In the genomic region with DNA sequence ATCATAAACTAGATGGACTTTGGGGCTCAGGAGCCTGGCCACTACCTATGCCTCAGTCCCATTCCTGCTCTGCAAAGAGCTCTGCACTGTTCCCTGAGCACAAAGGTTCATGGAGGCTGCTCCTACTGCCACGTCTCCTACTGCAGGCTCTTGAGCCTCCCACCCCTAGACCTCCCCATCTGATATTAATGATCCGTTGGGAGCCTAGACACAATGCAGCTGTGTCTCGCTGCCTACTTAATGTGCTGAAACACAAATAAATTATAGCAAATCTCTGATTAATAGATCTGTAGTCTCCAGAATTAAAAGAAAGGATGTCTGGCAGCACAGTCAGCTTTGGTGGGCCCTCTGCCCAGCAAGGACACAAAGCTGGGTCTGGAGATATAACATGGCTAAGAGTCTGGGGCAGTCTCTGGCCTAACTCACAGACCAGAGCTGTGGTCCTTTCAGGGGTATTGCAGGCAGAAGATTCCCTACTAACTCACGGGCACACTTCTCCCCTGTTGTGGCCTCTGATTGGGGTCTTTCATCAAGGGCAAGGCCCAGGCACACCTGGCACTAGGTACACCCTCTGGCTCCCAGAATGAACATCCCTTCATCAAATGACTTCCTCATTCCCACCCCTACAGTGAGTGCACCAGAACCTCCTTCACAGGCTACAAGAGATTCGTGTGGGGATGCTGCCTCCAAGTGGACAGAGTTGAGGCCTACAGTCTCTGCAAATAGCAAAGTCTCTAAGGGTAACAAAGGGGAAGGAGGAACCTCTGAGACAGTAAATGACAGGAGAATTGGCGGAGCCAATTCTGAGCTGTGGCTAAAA, we compare ENCODE assay signal across 8 mouse cellular contexts. TPM values are rescaled to one million over a fixed set of nuclear protein-coding genes. Genes with fewer than 3 reads are reported as not detected.
DNase-seq lines count a peak whose midpoint lies in the region; ATAC-seq and TF ChIP-seq lines count a peak whose summit lies in the region.

No protein-coding gene starts in this region.

- H3K4me2 ChIP-seq in forebrain, embryonic 13.5 days = no peak overlapping the region
- H3K4me2 ChIP-seq in lung, embryonic 14.5 days = no peak overlapping the region

- peak; percentile 81 to 99 (median 86) for TF ChIP-seq CTCF in MEL (IDR thresholded peaks at IDR 0.05 in 2 of 3, conservative IDR thresholded peaks at IDR 0.05 in 1 of 3; ENCODE audit: control insufficient read depth in 1 of 3, insufficient read depth in 1 of 3, low read depth in 2 of 3, low read length in 3 of 3, poor library complexity in 1 of 3, severe bottlenecking in 1 of 3)
- TF ChIP-seq CTCF in layer of hippocampus, adult 2 months (conservative IDR thresholded peaks at IDR 0.05) = peak; percentile 95
- TF ChIP-seq CTCF in lung, embryonic 14.5 days (IDR thresholded peaks at IDR 0.05; ENCODE audit: low read depth) = peak; percentile 88

- WGBS in forebrain, embryonic 13.5 days = 53% methylated on average over 6 of the region's 6 CpGs
- 48% methylated on average over 6 of the region's 6 CpGs for WGBS in lung, embryonic 14.5 days

- peaks cover 0 to 3% of the 10 kb centered on the region in 2 experiments; a peak in 2 of 4 replicates for H3K36me3 ChIP-seq in MEL (ENCODE audit: control insufficient read depth in 1 of 2, insufficient read depth in 2 of 2, low read length in 2 of 2)
- H3K36me3 ChIP-seq in forebrain, embryonic 13.5 days (ENCODE audit: poor library complexity, severe bottlenecking) = peaks cover 53% of the 10 kb centered on the region
- H3K36me3 ChIP-seq in lung, embryonic 14.5 days (ENCODE audit: insufficient read depth) = peaks cover 33% of the 10 kb centered on the region

- peak; percentile 91 for DNase-seq in MEL (ENCODE audit: low read depth, low spot score)
- peak; percentile 85 for DNase-seq in heart, postnatal 4 days
- DNase-seq in layer of hippocampus, adult 2 months (ENCODE audit: low spot score in 2 of 2) = peak; percentile 75 to 80
- peak; percentile 89 for DNase-seq in lung, embryonic 14.5 days
- DNase-seq in ovary, adult 18-20 months (ENCODE audit: low spot score) = peak; percentile 37
- DNase-seq in thymus, adult 18-20 months = peak; percentile 26 to 38

- no peak overlapping the region for H3K9ac ChIP-seq in MEL (ENCODE audit: control insufficient read depth, low read depth, low read length, poor library complexity, severe bottlenecking)
- peak overlapping the region; percentile 19; the same call in 1 of the 2 replicates for H3K9ac ChIP-seq in forebrain, embryonic 13.5 days
- no peak overlapping the region for H3K9ac ChIP-seq in lung, embryonic 14.5 days

- no peaks in the 10 kb centered on the region for H3K79me2 ChIP-seq in MEL (ENCODE audit: control insufficient read depth, insufficient read depth, low read length, poor library complexity)

- no peaks in the 10 kb centered on the region for H3K9me3 ChIP-seq in MEL (replicated peaks; ENCODE audit: insufficient read depth, low read length)
- no peaks in the 10 kb centered on the region for H3K9me3 ChIP-seq in forebrain, embryonic 13.5 days (replicated peaks)
- H3K9me3 ChIP-seq in lung, embryonic 14.5 days (ENCODE audit: low read depth, low read length) = no peaks in the 10 kb centered on the region

- TF ChIP-seq RAD21 in MEL (IDR thresholded peaks at IDR 0.05; ENCODE audit: low read depth, low read length) = peak; percentile 98

- no peaks in the 10 kb centered on the region for H3K27me3 ChIP-seq in MEL (ENCODE audit: control insufficient read depth in 1 of 2, insufficient read depth in 2 of 2, low read length in 2 of 2)
- H3K27me3 ChIP-seq in forebrain, embryonic 13.5 days = no peaks in the 10 kb centered on the region
- H3K27me3 ChIP-seq in lung, embryonic 14.5 days (ENCODE audit: insufficient read depth, low read length) = no peaks in the 10 kb centered on the region

- no peak overlapping the region for H3K27ac ChIP-seq in MEL (ENCODE audit: control insufficient read depth, low read depth, low read length)
- H3K27ac ChIP-seq in forebrain, embryonic 13.5 days = peak overlapping the region; percentile 1; the same call in 1 of the 2 replicates
- no peak overlapping the region for H3K27ac ChIP-seq in layer of hippocampus, adult 2 months
- H3K27ac ChIP-seq in lung, embryonic 14.5 days (ENCODE audit: low read depth) = no peak overlapping the region

- TF ChIP-seq EP300 in MEL (IDR thresholded peaks at IDR 0.05; ENCODE audit: low read depth in 1 of 2, low read length in 2 of 2) = no peak

- no peak overlapping the region for H3K4me3 ChIP-seq in MEL (ENCODE audit: control insufficient read depth in 1 of 2, insufficient read depth in 1 of 2, low read depth in 2 of 2, low read length in 2 of 2)
- no peak overlapping the region for H3K4me3 ChIP-seq in forebrain, embryonic 13.5 days
- H3K4me3 ChIP-seq in layer of hippocampus, adult 2 months = no peak overlapping the region
- H3K4me3 ChIP-seq in lung, embryonic 14.5 days (ENCODE audit: low read depth, low read length) = no peak overlapping the region

- peak; percentile 73 for ATAC-seq in cerebellum, adult (ENCODE audit: insufficient number of reproducible peaks, low FRiP score, low TSS enrichment)
- ATAC-seq in forebrain, embryonic 13.5 days = peak; percentile 91
- ATAC-seq in lung, embryonic 14.5 days (ENCODE audit: insufficient read depth) = peak; percentile 81

- no peaks in the 10 kb centered on the region for H3K4me1 ChIP-seq in MEL (ENCODE audit: control insufficient read depth in 1 of 2, insufficient read depth in 2 of 2, low read length in 2 of 2)
- no peaks in the 10 kb centered on the region for H3K4me1 ChIP-seq in forebrain, embryonic 13.5 days
- H3K4me1 ChIP-seq in lung, embryonic 14.5 days (ENCODE audit: insufficient read depth) = no peaks in the 10 kb centered on the region

- no peak for TF ChIP-seq POLR2A in MEL (IDR thresholded peaks at IDR 0.05; ENCODE audit: control insufficient read depth in 1 of 2, insufficient read depth in 1 of 2, low read depth in 1 of 2, low read length in 2 of 2, poor library complexity in 1 of 2)

TF ChIP-seq in MEL, 35 proteins besides CTCF, POLR2A, EP300 and RAD21 (continues in another document):
- TF ChIP-seq KAT2A (conservative IDR thresholded peaks at IDR 0.05; ENCODE audit: low read depth, low read length) = no peak
- peak; percentile 85 for TF ChIP-seq SMC3 (IDR thresholded peaks at IDR 0.05; ENCODE audit: low read depth, low read length)
- TF ChIP-seq E2F4 (IDR thresholded peaks at IDR 0.05; ENCODE audit: borderline replicate concordance, low read depth, low read length) = no peak
- TF ChIP-seq MYB (IDR thresholded peaks at IDR 0.05; ENCODE audit: low read depth, low read length) = no peak
- TF ChIP-seq ZC3H11A (IDR thresholded peaks at IDR 0.05; ENCODE audit: low read depth, low read length) = peak; percentile 74
- TF ChIP-seq MAZ (IDR thresholded peaks at IDR 0.05; ENCODE audit: low read depth, low read length) = 0 out of 2 replicates have a peak, but pooled peaks have one; percentile 21
- peak; percentile 60 for TF ChIP-seq ELF1 (IDR thresholded peaks at IDR 0.05; ENCODE audit: low read depth, low read length)
- TF ChIP-seq TBP (IDR thresholded peaks at IDR 0.05; ENCODE audit: low read depth, low read length) = 0 out of 2 replicates have a peak, but pooled peaks have one; percentile 34
- TF ChIP-seq SIN3A (IDR thresholded peaks at IDR 0.05; ENCODE audit: low read length) = peak; percentile 60; the same call in 1 of the 2 replicates

RNA-seq across cellular contexts. Expression of gene Chid1, which starts 14.7 kb away (rescaled TPM):
- 36.1 and 36.3 TPM in 2 replicates for total RNA-seq in MEL (2012; rRNA removed)
- polyA plus RNA-seq in MEL (2012; ENCODE audit: insufficient read depth in 1 of 2, insufficient read length in 2 of 2, low read depth in 1 of 2, low replicate concordance in 2 of 2, missing spikeins in 1 of 2) = 10 to 100 TPM in 1 of 2 experiments, not detected in 1; 46.7 TPM
- 24.3 and 31.8 TPM in 2 replicates for polyA plus RNA-seq in forebrain, embryonic 13.5 days (2015; fragmentation: Nextera tagmentation; extraction: Ambion mirVana)
- total RNA-seq in heart, postnatal 4 days (2021) = 10 to 100 TPM; 36.5 to 36.6 TPM
- 10 to 100 TPM; 83.1 to 85.1 TPM for total RNA-seq in layer of hippocampus, adult 2 months (2021)
- 33.0 and 35.9 TPM in 2 replicates for polyA plus RNA-seq in lung, embryonic 14.5 days (2014; fragmentation: Nextera tagmentation; extraction: Ambion mirVana)

RNA-seq across cellular contexts. Expression of gene Ap2a2, which starts 37.0 kb away (rescaled TPM):
- 59.5 and 60.6 TPM in 2 replicates for total RNA-seq in MEL (2012; rRNA removed)
- 10 to 100 TPM; 34.7 to 67.9 TPM for polyA plus RNA-seq in MEL (2012; ENCODE audit: insufficient read depth in 1 of 2, insufficient read length in 2 of 2, low read depth in 1 of 2, low replicate concordance in 2 of 2, missing spikeins in 1 of 2)
- 83.2 and 93.1 TPM in 2 replicates for polyA plus RNA-seq in forebrain, embryonic 13.5 days (2015; fragmentation: Nextera tagmentation; extraction: Ambion mirVana)
- total RNA-seq in heart, postnatal 4 days (2021) = 10 to 100 TPM; 61.1 to 61.4 TPM
- total RNA-seq in layer of hippocampus, adult 2 months (2021) = 100 to 1,000 TPM; 226 to 243 TPM
- 63.1 and 67.6 TPM in 2 replicates for polyA plus RNA-seq in lung, embryonic 14.5 days (2014; fragmentation: Nextera tagmentation; extraction: Ambion mirVana)

RNA-seq across cellular contexts. Expression of gene Tspan4, which starts 49.9 kb away (rescaled TPM):
- 82.5 and 110 TPM in 2 replicates for total RNA-seq in MEL (2012; rRNA removed)
- polyA plus RNA-seq in MEL (2012; ENCODE audit: insufficient read depth in 1 of 2, insufficient read length in 2 of 2, low read depth in 1 of 2, low replicate concordance in 2 of 2, missing spikeins in 1 of 2) = 10 to 100 TPM in 1 of 2 experiments, not detected in 1; 97.9 TPM
- polyA plus RNA-seq in forebrain, embryonic 13.5 days (2015; fragmentation: Nextera tagmentation; extraction: Ambion mirVana) = 18.0 and 20.0 TPM in 2 replicates
- 10 to 100 TPM; 37.2 to 38.0 TPM for total RNA-seq in heart, postnatal 4 days (2021)
- 10 to 100 TPM; 13.6 to 13.7 TPM for total RNA-seq in layer of hippocampus, adult 2 months (2021)
- polyA plus RNA-seq in lung, embryonic 14.5 days (2014; fragmentation: Nextera tagmentation; extraction: Ambion mirVana) = 95.5 and 100.0 TPM in 2 replicates

RNA-seq across cellular contexts. Expression of gene Polr2l, which starts 50.0 kb away (rescaled TPM):
- total RNA-seq in MEL (2012; rRNA removed) = 110 and 114 TPM in 2 replicates
- polyA plus RNA-seq in MEL (2012; ENCODE audit: insufficient read depth in 1 of 2, insufficient read length in 2 of 2, low read depth in 1 of 2, low replicate concordance in 2 of 2, missing spikeins in 1 of 2) = 10 to 100 TPM in 1 of 2 experiments, not detected in 1; 82.4 TPM
- polyA plus RNA-seq in forebrain, embryonic 13.5 days (2015; fragmentation: Nextera tagmentation; extraction: Ambion mirVana) = 76.5 and 89.5 TPM in 2 replicates
- 10 to 100 TPM; 49.6 to 52.4 TPM for total RNA-seq in heart, postnatal 4 days (2021)
- total RNA-seq in layer of hippocampus, adult 2 months (2021) = 10 to 100 TPM; 38.7 TPM
- polyA plus RNA-seq in lung, embryonic 14.5 days (2014; fragmentation: Nextera tagmentation; extraction: Ambion mirVana) = 71.2 and 74.3 TPM in 2 replicates

RNA-seq across cellular contexts. Expression of gene Cd151, which starts 57.8 kb away (rescaled TPM):
- total RNA-seq in MEL (2012; rRNA removed) = 38.9 and 40.6 TPM in 2 replicates
- 10 to 100 TPM in 1 of 2 experiments, not detected in 1; 86.6 TPM for polyA plus RNA-seq in MEL (2012; ENCODE audit: insufficient read depth in 1 of 2, insufficient read length in 2 of 2, low read depth in 1 of 2, low replicate concordance in 2 of 2, missing spikeins in 1 of 2)
- polyA plus RNA-seq in forebrain, embryonic 13.5 days (2015; fragmentation: Nextera tagmentation; extraction: Ambion mirVana) = 12.0 and 14.3 TPM in 2 replicates
- total RNA-seq in heart, postnatal 4 days (2021) = 100 to 1,000 TPM; 229 to 230 TPM
- 10 to 100 TPM; 23.4 to 25.1 TPM for total RNA-seq in layer of hippocampus, adult 2 months (2021)
- 69.8 and 79.1 TPM in 2 replicates for polyA plus RNA-seq in lung, embryonic 14.5 days (2014; fragmentation: Nextera tagmentation; extraction: Ambion mirVana)

Comparison
In these comparisons a context has a peak if more than half of its experiments do, and no peak if none do; other contexts are left out.
1. DNase-seq: peak in every context shown above with its lines; median percentile 91 in MEL; 89 in lung, embryonic 14.5 days; 85 in heart, postnatal 4 days; 78 in layer of hippocampus, adult 2 months; 37 in ovary, adult 18-20 months; 32 in thymus, adult 18-20 months.